Mouse (Mus musculus) lung, postnatal 0 days (tissue): ENCODE measurements around the gene Nfkbia. TPM values are rescaled to one million over a fixed set of nuclear protein-coding genes. Genes with fewer than 3 reads are reported as not detected.

ENCODE experiments used
- ATAC-seq: fragments of 200-750 bp; cut with Nextera tagmentation; 2 replicates; pipeline ENCODE4 v1.8.0; 2017; ENCODE audit warnings: moderate library complexity
- DNase-seq: peaks from one replicate; pipeline ENCODE4 v3.0.0-alpha.2; 2016; ENCODE audit warnings: low spot score
- H3K27ac ChIP-seq: fragments of 300-500 bp; sonication (generic); 2 replicates; pipeline ENCODE4 v1.5.1; 2014; ENCODE audit warnings: antibody characterized with exemption, mild to moderate bottlenecking, low read length, mixed read lengths
- H3K27me3 ChIP-seq: fragments of 300-500 bp; sonication (generic); replicated peaks from 2 replicates; pipeline ENCODE4 v1.6.1; 2014; ENCODE audit warnings: low read length, mixed read lengths; ENCODE audit not compliant: insufficient read depth
- H3K36me3 ChIP-seq: fragments of 300-500 bp; sonication (generic); 2 replicates; pipeline ENCODE4 v1.6.1; 2014; ENCODE audit warnings: low read length, mixed read lengths; ENCODE audit not compliant: insufficient read depth
- H3K4me1 ChIP-seq: fragments of 300-500 bp; sonication (generic); 2 replicates; pipeline ENCODE4 v1.6.1; 2014; ENCODE audit warnings: antibody characterized with exemption, low read depth, low read length, mixed read lengths; ENCODE audit not compliant: insufficient read depth
- H3K4me2 ChIP-seq: fragments of 300-500 bp; sonication (generic); replicated peaks from 2 replicates; pipeline ENCODE4 v1.6.1; 2014; ENCODE audit warnings: low read depth, mild to moderate bottlenecking, low read length, moderate library complexity, mixed read lengths
- H3K4me3 ChIP-seq: fragments of 300-500 bp; sonication (generic); 2 replicates; pipeline ENCODE4 v1.5.1; 2014; ENCODE audit warnings: low read depth, low read length
- H3K9ac ChIP-seq: fragments of 300-500 bp; sonication (generic); replicated peaks from 2 replicates; pipeline ENCODE4 v1.6.1; 2014; ENCODE audit warnings: low read depth, mild to moderate bottlenecking
- H3K9me3 ChIP-seq: fragments of 300-500 bp; sonication (generic); 2 replicates; pipeline ENCODE4 v1.6.1; 2016; ENCODE audit warnings: low read length, mixed read lengths
- CTCF ChIP-seq: IDR thresholded peaks from 2 replicates; pipeline ENCODE4 v1.5.1; 2016; ENCODE audit warnings: antibody characterized with exemption, mild to moderate bottlenecking
- EP300 ChIP-seq: IDR thresholded peaks from 2 replicates; pipeline ENCODE4 v1.6.1; 2016; ENCODE audit warnings: antibody characterized with exemption, mild to moderate bottlenecking, control low read depth
- WGBS: fragments of 180-500 bp; shearing (Covaris S2); extraction: QIAGEN DNeasy Blood & Tissue Kit; methylation state at CpG from one replicate; pipeline ENCODE4 v1.1.7; 2014; 5-methylcytosine and 5-hydroxymethylcytosine counted together
- polyA plus RNA-seq: library from polyadenylated mRNA; unstranded; fragments of >200 nt; fragmentation: Nextera tagmentation; extraction: Ambion mirVana; gene quantifications from 2 replicates; pipeline ENCODE4 v1.2.1, GENCODE M21; 2015

The Nfkbia gene
- polyA plus RNA-seq, 1 experiment from 2014 or later: 184 TPM

DNA sequence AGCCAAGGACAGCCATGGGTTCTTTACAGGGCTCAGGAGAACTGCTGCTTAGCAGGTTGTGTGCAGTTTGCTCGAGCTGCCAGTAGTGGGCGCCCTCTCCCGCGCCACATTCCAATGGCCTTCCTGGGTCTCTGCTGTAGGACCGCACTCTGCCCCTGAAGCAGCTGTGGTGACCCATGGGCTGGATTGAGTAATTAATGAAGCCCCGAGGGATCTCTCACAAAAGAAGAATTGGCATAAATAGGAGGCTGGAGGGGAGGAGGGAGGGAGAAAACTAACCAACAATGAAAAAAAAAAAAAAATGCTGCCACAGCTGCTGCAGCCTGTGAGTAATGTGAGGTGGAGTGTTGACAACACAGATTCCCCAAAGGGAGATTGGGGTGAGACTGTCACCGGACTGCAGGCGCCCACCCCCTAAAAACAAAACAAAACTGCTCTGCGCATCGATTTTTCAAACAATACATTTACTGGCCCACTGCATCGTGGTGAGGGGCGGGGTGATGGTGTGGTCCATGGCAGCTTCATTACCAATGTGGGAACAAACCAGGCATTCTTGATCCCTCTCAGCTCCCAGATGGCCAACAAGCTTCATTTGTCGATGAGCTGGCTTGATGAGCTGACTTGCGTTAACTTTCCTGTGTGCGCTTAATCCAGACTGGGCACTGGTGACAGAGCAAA lies 25.8 kb upstream of the Nfkbia start:
- peak; percentile 75 for TF ChIP-seq CTCF
- no peak for TF ChIP-seq EP300
- Histone ChIP-seq H3K4me3 (no peak overlapping the region), H3K4me1 (no peaks in the 10 kb centered on the region), H3K9ac (no peak overlapping the region), H3K9me3 (no peaks in the 10 kb centered on the region), H3K27ac (no peak overlapping the region), H3K27me3 (no peaks in the 10 kb centered on the region), H3K36me3 (no peaks in the 10 kb centered on the region), H3K4me2 (no peak overlapping the region)
- ATAC-seq (peak; percentile 25), DNase-seq (peak; percentile 36)
- WGBS: 52% methylated on average over 15 of the region's 15 CpGs

DNA sequence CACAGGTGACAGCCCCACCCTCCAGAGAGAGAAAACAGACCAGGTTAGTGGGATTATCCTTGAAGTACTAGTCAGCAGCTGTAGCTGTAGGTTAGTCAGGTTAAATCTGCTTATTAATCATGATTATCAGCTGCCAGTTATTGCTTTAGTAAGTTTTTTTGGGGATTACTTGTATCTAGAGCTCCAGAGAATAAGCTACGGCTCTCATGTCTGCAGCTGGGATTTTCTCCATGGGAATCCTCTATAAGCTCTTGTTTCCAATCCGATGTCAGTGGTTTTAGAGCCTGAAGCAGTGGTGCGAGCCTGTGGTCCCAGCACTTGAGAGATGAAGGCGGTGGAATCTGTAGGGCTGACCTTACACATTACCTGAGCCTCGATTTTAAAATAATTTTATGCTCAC lies 16.4 kb upstream of the Nfkbia start:
- ATAC-seq (no peak), DNase-seq (no peak)
- H3K4me1 ChIP-seq: no peaks in the 10 kb centered on the region
- no peak overlapping the region for H3K4me3 ChIP-seq
- H3K27me3 ChIP-seq: no peaks in the 10 kb centered on the region
- TF ChIP-seq CTCF (no peak), EP300 (no peak)
- H3K9me3 ChIP-seq: no peaks in the 10 kb centered on the region
- no peak overlapping the region for H3K4me2 ChIP-seq
- H3K36me3 ChIP-seq: no peaks in the 10 kb centered on the region
- H3K9ac ChIP-seq: no peak overlapping the region
- 87% methylated on average over 5 of the region's 5 CpGs for WGBS
- no peak overlapping the region for H3K27ac ChIP-seq

DNA sequence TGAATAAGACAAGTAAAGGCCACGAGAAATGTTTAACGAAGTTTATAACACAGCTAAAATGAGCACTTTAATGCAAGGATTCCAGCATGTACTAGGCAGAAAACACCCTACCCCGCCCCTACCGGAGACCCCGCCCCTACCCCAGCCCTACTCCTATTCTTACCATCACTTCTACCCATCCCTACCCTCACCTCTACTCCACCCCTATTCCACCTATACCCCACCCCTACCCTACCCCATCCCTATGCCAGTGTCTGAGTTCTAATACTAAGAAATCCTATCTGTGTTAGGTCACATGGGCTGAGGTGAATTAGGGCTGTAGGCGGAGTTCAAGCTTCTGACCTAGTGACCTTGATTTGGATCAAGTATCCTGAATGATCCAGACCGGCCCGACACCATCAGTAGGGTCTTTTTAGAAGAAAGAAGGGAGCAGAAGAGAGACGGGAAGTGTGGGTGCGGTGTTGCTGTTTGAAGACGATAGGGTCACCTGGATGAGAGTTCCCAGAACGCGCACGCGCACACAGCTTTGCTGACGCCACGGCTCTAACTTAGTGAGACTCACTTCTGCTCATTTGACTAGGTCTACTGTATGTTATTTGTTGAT lies 15.0 kb upstream of the Nfkbia start:
- TF ChIP-seq EP300: no peak
- TF ChIP-seq CTCF: no peak
- WGBS: 84% methylated on average over 17 of the region's 17 CpGs
- H3K4me1 ChIP-seq: no peaks in the 10 kb centered on the region
- H3K4me3 ChIP-seq: no peak overlapping the region
- no peak for ATAC-seq
- H3K9ac ChIP-seq: no peak overlapping the region
- no peak overlapping the region for H3K4me2 ChIP-seq
- H3K27ac ChIP-seq: no peak overlapping the region
- no peaks in the 10 kb centered on the region for H3K9me3 ChIP-seq
- no peaks in the 10 kb centered on the region for H3K36me3 ChIP-seq
- H3K27me3 ChIP-seq: no peaks in the 10 kb centered on the region
- no peak for DNase-seq

DNA sequence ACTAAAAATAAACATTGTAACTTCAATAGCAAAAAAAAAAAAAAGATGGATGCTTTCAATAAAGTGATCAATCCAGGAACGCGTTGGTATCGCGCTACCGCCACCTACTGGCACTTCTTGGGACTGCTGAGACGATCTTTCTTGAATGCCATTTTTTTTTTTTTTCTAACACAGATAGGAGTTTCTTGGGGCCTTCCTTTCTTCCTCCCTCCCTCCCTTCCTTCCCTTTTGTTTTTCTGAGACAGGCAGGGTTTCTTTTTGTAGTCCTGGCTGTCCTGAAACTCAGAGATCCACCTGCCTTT lies 13.5 kb upstream of the Nfkbia start:
- 0% methylated on average over 6 of the region's 6 CpGs for WGBS
- Histone ChIP-seq H3K27ac (no peak overlapping the region), H3K9ac (no peak overlapping the region), H3K36me3 (no peaks in the 10 kb centered on the region), H3K4me3 (no peak overlapping the region), H3K4me1 (no peaks in the 10 kb centered on the region), H3K27me3 (no peaks in the 10 kb centered on the region), H3K4me2 (no peak overlapping the region), H3K9me3 (no peaks in the 10 kb centered on the region)
- ATAC-seq (no peak), DNase-seq (peak; percentile 65)
- peak; percentile 83 for TF ChIP-seq CTCF
- TF ChIP-seq EP300: 0 out of 2 replicates have a peak, but pooled peaks have one; percentile 21

DNA sequence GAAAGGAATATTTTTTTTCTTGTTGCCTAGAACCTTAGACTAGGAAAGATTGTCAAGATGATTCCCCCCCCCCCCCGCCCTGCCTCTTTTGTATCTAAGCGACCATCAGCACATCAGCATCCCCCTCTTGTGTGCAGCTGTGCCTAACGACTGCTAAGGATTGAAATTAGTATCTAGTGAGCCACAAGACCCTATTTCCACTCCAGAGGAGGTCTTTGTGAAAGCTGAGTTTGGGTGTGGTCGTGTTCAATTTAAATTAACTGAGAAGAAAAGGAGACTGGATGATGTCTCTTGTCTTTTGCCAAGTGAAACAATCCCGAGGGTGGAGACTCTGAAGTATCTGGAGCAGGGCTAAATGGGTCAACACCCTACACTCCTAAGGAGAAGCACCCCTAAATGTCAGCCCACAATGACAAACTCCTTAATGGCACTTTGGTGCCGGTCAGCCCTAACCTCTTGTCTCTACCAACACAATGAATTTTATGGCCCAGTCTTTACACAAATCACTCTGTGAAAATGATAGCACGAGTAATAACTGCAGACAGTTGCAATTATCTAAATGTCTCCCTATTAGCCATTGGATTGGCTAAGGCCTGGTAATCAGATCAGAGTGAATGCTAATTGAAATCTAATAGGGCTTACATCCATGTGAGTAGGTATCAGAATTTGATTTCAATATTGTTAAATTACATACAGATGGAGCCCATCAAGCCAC lies 13.0 kb upstream of the Nfkbia start:
- H3K9me3 ChIP-seq: no peaks in the 10 kb centered on the region
- H3K9ac ChIP-seq: no peak overlapping the region
- no peaks in the 10 kb centered on the region for H3K4me1 ChIP-seq
- 57% methylated on average over 7 of the region's 7 CpGs for WGBS
- no peak for ATAC-seq
- no peak for TF ChIP-seq CTCF
- TF ChIP-seq EP300: no peak
- no peaks in the 10 kb centered on the region for H3K36me3 ChIP-seq
- no peak for DNase-seq
- H3K4me3 ChIP-seq: no peak overlapping the region
- H3K27me3 ChIP-seq: no peaks in the 10 kb centered on the region
- no peak overlapping the region for H3K4me2 ChIP-seq
- H3K27ac ChIP-seq: no peak overlapping the region

DNA sequence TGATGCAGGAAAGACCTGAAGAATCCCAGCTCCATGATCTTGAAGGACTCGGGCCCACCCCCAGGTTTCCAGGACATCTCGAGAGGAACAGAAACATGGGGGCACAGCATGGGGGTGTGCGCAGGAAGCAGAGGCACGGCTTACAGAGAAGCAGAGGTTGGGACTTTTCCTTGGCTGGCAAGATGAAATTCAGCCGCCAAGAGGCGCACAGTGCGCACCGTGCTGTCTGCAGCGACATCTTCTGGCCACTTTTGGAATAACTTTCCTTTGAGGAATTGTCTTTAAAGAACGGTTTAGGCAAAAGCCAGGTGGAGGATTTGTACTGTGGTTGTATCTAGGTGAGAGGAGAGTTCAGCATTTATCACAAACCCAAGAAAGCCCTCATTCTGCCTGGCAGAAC lies 6.6 kb upstream of the Nfkbia start:
- no peak overlapping the region for H3K27ac ChIP-seq
- ATAC-seq: peak; percentile 66
- no peaks in the 10 kb centered on the region for H3K27me3 ChIP-seq
- no peaks in the 10 kb centered on the region for H3K9me3 ChIP-seq
- H3K4me3 ChIP-seq: no peak overlapping the region
- 2% methylated on average over 10 of the region's 10 CpGs for WGBS
- H3K9ac ChIP-seq: no peak overlapping the region
- H3K4me2 ChIP-seq: no peak overlapping the region; the same call in 1 of the 2 replicates
- DNase-seq: peak; percentile 90
- TF ChIP-seq EP300 (no peak), CTCF (peak; percentile 96)
- no peaks in the 10 kb centered on the region for H3K36me3 ChIP-seq
- peaks cover 4% of the 10 kb centered on the region; the same call in 1 of the 2 replicates for H3K4me1 ChIP-seq
